Mouse (Mus musculus): Measurements from ENCODE around the gene Rhox2e.
"Not testable (repeated sequence)": the region's sequence is repeated elsewhere in the genome, so short reads cannot be mapped to it uniquely, and the experiment has no call there.

DNA sequence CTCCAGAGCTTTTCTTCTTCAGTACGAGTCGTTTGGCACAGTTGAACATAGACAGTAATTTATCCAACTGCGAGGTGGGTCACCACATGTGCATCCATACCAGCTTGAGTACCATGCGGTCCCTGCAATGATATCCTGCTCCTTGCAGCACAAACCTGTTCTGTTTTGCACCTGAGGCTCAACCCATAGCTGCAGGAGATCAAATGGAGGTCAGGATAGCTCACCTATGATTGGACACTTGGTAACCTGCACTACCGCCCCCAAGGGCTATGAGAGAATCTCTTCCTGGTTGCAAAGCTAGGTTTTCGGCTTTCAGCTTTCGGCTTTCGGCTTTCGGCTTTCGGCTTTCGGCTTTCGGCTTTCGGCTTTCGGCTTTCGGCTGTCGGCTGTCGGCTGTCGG, 16.2 kb upstream of the Rhox2e start, which contains the start of gene Rhox4d:
- not testable (repeated sequence) for TF ChIP-seq CTCF (conservative IDR thresholded peaks at IDR 0.05; ENCODE audit: low read length); POU5F1 (IDR thresholded peaks at IDR 0.05; ENCODE audit: borderline replicate concordance, low read length); NANOG (IDR thresholded peaks at IDR 0.05; ENCODE audit: borderline replicate concordance, low read length)
